Mouse (Mus musculus) intestine, postnatal 0 days (tissue): ENCODE measurements at regions not wholly inside any gene's neighbourhood (a gene's known extent, or its start where the extent isn't known, plus 50 kb on each side); places are given as distances from the start of the nearest gene placed in this dataset.

ENCODE experiments used
- ATAC-seq: fragments of 200-750 bp; cut with Nextera tagmentation; 2 replicates; pipeline ENCODE4 v1.8.0; 2017; ENCODE audit warnings: mild to moderate bottlenecking, moderate TSS enrichment, moderate library complexity
- H3K27ac ChIP-seq: fragments of 300-500 bp; sonication (generic); 2 replicates; pipeline ENCODE4 v1.5.1; 2014; ENCODE audit warnings: mild to moderate bottlenecking, low read depth, low read length, moderate library complexity
- H3K27me3 ChIP-seq: fragments of 300-500 bp; sonication (generic); replicated peaks from 2 replicates; pipeline ENCODE4 v1.6.1; 2014; ENCODE audit warnings: low read length, mixed read lengths; ENCODE audit not compliant: control insufficient read depth, insufficient read depth
- H3K36me3 ChIP-seq: fragments of 300-500 bp; sonication (generic); 2 replicates; pipeline ENCODE4 v1.6.1; 2014; ENCODE audit warnings: mild to moderate bottlenecking, moderate library complexity; ENCODE audit not compliant: control insufficient read depth, insufficient read depth
- H3K4me1 ChIP-seq: fragments of 300-500 bp; sonication (generic); replicated peaks from 2 replicates; pipeline ENCODE4 v1.6.1; 2014; ENCODE audit warnings: antibody characterized with exemption, low read length, mixed read lengths; ENCODE audit not compliant: control insufficient read depth, insufficient read depth
- H3K4me2 ChIP-seq: fragments of 300-500 bp; sonication (generic); replicated peaks from 2 replicates; pipeline ENCODE4 v1.6.1; 2014; ENCODE audit warnings: low read depth, mild to moderate bottlenecking, moderate library complexity
- H3K4me3 ChIP-seq: fragments of 300-500 bp; sonication (generic); 2 replicates; pipeline ENCODE4 v1.5.1; 2014; ENCODE audit warnings: low read depth, low read length
- H3K9ac ChIP-seq: fragments of 300-500 bp; sonication (generic); 2 replicates; pipeline ENCODE4 v1.6.1; 2014; ENCODE audit warnings: mild to moderate bottlenecking, low read depth, low read length
- H3K9me3 ChIP-seq: fragments of 300-500 bp; sonication (generic); 2 replicates; pipeline ENCODE4 v1.6.1; 2016; ENCODE audit warnings: mixed run types; ENCODE audit not compliant: control insufficient read depth
- CTCF ChIP-seq: sonication (generic); IDR thresholded peaks from 2 replicates; pipeline ENCODE4 v1.5.1; 2016; ENCODE audit warnings: low read depth, mild to moderate bottlenecking, control low read depth, antibody characterized with exemption, moderate library complexity
- WGBS: fragments of 180-500 bp; shearing (Covaris S2); extraction: QIAGEN DNeasy Blood & Tissue Kit; methylation state at CpG from one replicate; pipeline ENCODE4 v1.1.7; 2014; 5-methylcytosine and 5-hydroxymethylcytosine counted together

GRCm38 (mm10) chr10:95067971-95068370 lies 123.3 kb upstream of the Plxnc1 start:
- H3K27ac ChIP-seq, result no peak overlapping the region
- no peak overlapping the region for H3K9ac ChIP-seq
- ATAC-seq, result no peak
- H3K27me3 ChIP-seq, result no peaks in the 10 kb centered on the region
- 80% methylated on average over 10 of the region's 10 CpGs for WGBS
- no peak overlapping the region for H3K4me2 ChIP-seq
- no peaks in the 10 kb centered on the region for H3K36me3 ChIP-seq
- no peaks in the 10 kb centered on the region for H3K9me3 ChIP-seq
- TF ChIP-seq CTCF, result no peak
- H3K4me1 ChIP-seq, result no peaks in the 10 kb centered on the region
- H3K4me3 ChIP-seq, result no peak overlapping the region

- TF ChIP-seq CTCF, result no peak
- Histone ChIP-seq H3K27me3 (no peaks in the 10 kb centered on the region), H3K36me3 (no peaks in the 10 kb centered on the region), H3K27ac (no peak overlapping the region), H3K9me3 (no peaks in the 10 kb centered on the region), H3K4me1 (no peaks in the 10 kb centered on the region), H3K9ac (no peak overlapping the region), H3K4me3 (no peak overlapping the region), H3K4me2 (no peak overlapping the region)
- ATAC-seq, result no peak
- WGBS, result 53% methylated on average over 6 of the region's 6 CpGs
Measured at GRCm38 (mm10) chr10:95066774-95067173, 122.1 kb upstream of the Plxnc1 start.

- H3K27me3 ChIP-seq, result no peaks in the 10 kb centered on the region
- H3K36me3 ChIP-seq, result no peaks in the 10 kb centered on the region
- 76% methylated on average over 7 of the region's 7 CpGs for WGBS
- H3K4me2 ChIP-seq, result no peak overlapping the region
- ATAC-seq, result no peak
- no peaks in the 10 kb centered on the region for H3K9me3 ChIP-seq
- H3K4me1 ChIP-seq, result no peaks in the 10 kb centered on the region
- H3K27ac ChIP-seq, result no peak overlapping the region
- no peak overlapping the region for H3K4me3 ChIP-seq
- TF ChIP-seq CTCF, result no peak
- H3K9ac ChIP-seq, result no peak overlapping the region
Measured at GRCm38 (mm10) chr10:95059486-95060091, 115.0 kb upstream of the Plxnc1 start.

- Histone ChIP-seq H3K27ac (no peak overlapping the region), H3K4me1 (no peaks in the 10 kb centered on the region), H3K36me3 (no peaks in the 10 kb centered on the region), H3K27me3 (no peaks in the 10 kb centered on the region), H3K4me3 (no peak overlapping the region), H3K9me3 (no peaks in the 10 kb centered on the region), H3K9ac (no peak overlapping the region), H3K4me2 (no peak overlapping the region)
- WGBS, result 84% methylated on average over 9 of the region's 9 CpGs
- no peak for ATAC-seq
- TF ChIP-seq CTCF, result no peak
Measured at GRCm38 (mm10) chr10:95059078-95059477, 114.4 kb upstream of the Plxnc1 start.

GRCm38 (mm10) chr10:95057051-95057714 lies 112.5 kb upstream of the Plxnc1 start:
- TF ChIP-seq CTCF, result no peak
- H3K4me2 ChIP-seq, result no peak overlapping the region
- H3K27me3 ChIP-seq, result no peaks in the 10 kb centered on the region
- H3K9me3 ChIP-seq, result no peaks in the 10 kb centered on the region
- H3K4me3 ChIP-seq, result no peak overlapping the region
- no peak overlapping the region for H3K9ac ChIP-seq
- H3K36me3 ChIP-seq, result no peaks in the 10 kb centered on the region
- WGBS, result 76% methylated on average over 9 of the region's 9 CpGs
- no peak overlapping the region for H3K27ac ChIP-seq
- no peak for ATAC-seq
- no peaks in the 10 kb centered on the region for H3K4me1 ChIP-seq

- 84% methylated on average over 4 of the region's 4 CpGs for WGBS
- ATAC-seq, result no peak
- H3K27ac ChIP-seq, result no peak overlapping the region
- no peak for TF ChIP-seq CTCF
- H3K36me3 ChIP-seq, result no peaks in the 10 kb centered on the region
- H3K4me1 ChIP-seq, result no peaks in the 10 kb centered on the region
- H3K4me3 ChIP-seq, result no peak overlapping the region
- H3K9me3 ChIP-seq, result no peaks in the 10 kb centered on the region
- H3K4me2 ChIP-seq, result no peak overlapping the region
- no peaks in the 10 kb centered on the region for H3K27me3 ChIP-seq
- no peak overlapping the region for H3K9ac ChIP-seq
Measured at GRCm38 (mm10) chr10:95056541-95056940, 111.9 kb upstream of the Plxnc1 start.
